Mouse (Mus musculus) naive thymus-derived CD4-positive, alpha-beta T cell, adult 2 months (primary cell): Measurements from ENCODE around the gene Btbd16.

Experiments used
- DNase-seq: peaks from one replicate; pipeline ENCODE4 v3.0.0-alpha.2; 2011; ENCODE audit warnings: low read depth

Btbd16 gene

GRCm38 (mm10) chr7:130773914-130774630 lies at the start of gene Btbd16:
TSS of gene Btbd16 (plus strand) at chr7:130774069.
- peak; percentile 52 for DNase-seq

- peak; percentile 6 for DNase-seq
Measured at GRCm38 (mm10) chr7:130726185-130726584, 47.7 kb upstream of the Btbd16 start.

DNA sequence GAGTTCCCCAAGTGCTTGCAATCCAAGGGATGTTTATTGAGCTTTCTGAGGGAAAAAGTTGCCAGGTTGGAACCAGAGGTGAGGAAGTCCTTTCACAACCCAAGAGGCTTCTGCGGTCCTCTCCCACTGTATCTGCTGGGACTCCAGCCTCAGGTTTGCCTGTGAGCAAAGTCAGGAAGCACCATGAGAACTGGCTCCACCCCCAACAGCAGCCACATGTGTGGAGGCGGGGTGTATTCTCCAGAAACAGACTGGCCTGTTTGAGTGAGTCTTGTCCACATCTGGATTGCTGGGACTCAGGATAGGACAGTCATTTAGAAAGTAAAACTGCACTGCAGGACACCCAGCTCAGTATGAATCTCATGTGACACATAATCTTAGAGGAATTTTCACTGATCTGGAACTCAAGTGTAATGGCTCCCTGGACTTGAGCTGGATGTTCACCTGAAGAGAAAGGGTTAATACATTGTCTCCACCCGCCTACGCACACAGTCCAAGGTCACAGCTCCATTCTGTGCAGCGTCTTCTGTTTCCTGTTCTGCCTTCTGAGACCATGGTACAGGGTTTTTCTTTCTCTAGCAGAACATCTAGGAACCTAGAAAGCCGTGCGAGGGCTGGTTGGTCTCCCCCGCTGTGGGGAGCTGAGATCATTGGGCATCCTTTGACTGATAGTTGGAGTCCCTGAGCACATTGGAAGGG lies 47.0 kb upstream of the Btbd16 start:
- DNase-seq, result peak; percentile 45

- DNase-seq, result no peak
Measured at GRCm38 (mm10) chr7:130727560-130727959, 46.3 kb upstream of the Btbd16 start.

DNA sequence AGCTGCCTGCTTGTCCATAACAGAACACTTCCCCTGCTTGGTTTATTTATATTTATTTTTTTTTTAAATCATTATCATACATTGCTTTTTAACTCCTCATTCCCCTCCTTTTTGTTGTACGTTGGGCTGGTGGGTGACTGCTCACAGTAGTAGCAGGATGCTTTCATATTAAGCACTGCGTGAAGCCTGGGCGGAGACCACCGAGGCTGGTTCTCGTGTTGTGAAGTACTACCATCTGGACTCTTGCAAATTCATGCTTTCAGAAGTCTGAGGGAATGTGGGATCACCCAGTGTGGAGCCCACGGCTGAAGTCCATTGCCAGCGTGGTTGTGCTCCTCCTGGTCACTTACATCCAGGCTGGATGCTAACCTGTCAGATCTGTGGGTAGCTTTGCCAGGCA lies 42.1 kb upstream of the Btbd16 start:
- no peak for DNase-seq

DNA sequence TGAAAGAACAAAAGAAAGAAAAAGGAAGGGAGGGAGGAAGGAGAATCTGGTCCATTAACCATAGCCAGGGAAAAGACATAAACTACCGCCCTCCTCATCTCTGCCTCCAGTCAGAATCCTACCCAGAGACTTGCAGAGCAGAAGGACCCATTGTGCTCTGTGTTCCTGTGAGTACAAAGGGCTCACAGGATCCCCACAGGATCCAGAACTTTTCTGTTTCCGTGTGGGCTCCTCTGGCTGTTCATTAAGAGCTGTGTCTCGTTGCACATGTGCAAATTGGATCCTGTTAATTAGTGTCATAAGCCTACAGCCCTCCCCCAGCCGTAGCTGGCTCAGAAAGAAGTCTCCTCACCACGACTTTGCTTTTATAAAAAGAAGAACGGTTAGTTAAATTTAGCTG lies 41.0 kb upstream of the Btbd16 start:
- no peak for DNase-seq

GRCm38 (mm10) chr7:130733423-130733822 lies 40.4 kb upstream of the Btbd16 start:
- DNase-seq, result no peak

GRCm38 (mm10) chr7:130734195-130734787 lies 39.6 kb upstream of the Btbd16 start:
- peak; percentile 22 for DNase-seq

DNA sequence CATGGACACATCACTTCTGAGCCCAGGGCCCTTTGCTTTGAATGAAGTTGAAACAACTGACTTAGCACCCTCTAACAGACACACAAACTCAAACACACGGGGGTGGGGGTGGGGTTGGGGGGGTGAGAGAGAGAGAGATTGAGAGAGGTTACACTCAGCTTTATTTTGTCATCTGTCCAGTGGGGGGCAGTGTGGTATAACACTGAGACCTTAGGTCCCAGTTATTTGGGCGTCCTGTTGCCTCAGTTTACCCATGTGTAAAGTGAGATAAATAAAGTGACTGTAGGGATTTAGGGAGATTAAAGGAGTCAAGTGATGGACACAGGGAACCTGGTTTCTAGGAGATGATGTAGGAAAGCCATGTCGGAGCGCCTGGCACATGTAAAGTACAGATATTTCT lies 32.8 kb upstream of the Btbd16 start:
- DNase-seq, result no peak

DNA sequence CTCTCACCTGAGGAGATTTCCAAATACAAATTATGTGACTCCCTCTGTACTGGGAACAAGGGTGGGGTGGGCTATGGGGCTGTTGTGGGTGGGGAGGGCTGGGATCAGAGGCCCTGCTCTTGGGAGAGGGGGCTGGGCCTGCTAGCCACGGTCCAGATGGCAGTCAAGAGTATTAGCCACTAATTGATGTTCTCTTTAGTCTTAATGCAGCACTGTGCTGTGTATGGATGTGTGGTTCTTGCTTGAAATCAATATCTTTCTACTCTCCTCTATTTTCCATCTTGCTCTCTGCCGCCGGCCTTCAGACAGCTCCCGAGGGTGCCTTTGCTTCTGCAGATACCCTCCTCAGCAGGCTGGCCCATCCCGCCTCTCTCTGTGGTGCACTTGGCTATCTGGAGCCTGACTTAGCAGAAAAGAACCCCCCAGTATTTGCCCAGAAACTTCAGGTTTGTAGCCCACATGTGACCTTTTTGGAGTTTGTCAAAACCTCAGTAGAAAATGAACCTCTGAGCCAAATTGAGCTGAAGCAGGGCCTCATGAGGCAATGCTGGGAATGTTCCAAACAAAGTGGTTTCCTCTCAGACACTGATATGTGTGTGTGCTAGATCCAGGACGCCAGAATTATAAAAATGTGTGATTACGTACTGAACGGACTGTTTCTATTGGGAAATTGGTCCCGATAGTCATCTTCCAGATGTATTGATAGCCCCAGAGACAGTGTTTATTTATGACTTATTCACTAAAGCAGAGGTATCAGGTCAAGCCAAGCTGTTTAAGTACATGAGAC lies 30.4 kb upstream of the Btbd16 start:
- no peak for DNase-seq

DNA sequence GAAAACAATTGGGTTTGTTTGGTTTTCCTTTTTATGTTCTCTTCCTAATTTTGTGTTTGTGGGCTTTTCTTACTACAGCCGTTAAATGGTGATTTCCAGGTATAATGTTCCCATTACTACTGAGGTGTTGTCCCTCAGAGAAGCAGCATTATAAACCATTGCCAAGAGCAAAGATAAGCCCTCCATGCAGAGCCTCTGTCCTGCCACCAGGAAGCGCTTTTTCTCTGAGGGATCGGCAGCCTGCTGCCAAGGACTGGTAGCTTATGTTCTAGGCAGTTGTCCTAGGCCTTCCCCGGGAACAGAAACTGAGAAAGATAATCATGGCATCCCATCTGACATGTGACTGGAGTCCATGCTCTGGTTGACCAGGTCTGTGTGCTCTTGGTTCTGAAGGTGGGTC lies 24.7 kb upstream of the Btbd16 start:
- DNase-seq, result no peak

DNA sequence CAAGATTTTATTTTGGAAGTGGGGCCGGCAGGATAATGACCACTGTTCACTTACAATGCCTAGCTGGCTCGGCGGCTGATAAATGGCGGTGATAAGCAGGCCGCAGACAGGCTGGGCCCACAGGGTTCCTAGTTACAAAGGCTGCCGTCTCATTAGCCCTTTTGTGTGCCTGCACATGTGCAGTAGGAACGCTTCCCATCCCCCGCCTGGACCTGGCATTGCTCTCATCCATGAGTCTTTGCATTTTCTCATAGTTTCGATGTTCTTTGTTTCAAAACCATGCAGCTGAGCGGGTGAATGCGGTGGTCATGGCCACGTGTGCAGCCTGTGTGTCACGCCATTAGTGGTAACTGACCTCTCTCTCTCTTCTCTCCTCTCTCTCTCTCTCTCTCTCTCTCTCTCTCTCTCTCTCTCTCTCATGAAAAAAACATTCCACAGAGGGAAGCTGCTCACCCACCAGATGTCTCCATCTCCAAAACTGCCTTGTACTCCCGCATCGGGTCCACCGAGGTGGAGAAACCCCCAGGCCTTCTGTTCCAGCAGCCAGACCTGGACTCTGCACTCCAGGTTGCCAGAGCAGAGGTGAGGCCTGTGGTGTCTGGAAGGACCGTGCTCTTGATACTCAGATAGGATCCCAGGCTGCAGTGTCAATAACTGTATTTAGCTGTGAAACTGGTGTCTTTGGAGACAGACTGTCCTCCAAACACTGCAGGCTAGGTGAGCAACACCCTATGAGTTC lies 22.9 kb upstream of the Btbd16 start:
- DNase-seq, result no peak

DNA sequence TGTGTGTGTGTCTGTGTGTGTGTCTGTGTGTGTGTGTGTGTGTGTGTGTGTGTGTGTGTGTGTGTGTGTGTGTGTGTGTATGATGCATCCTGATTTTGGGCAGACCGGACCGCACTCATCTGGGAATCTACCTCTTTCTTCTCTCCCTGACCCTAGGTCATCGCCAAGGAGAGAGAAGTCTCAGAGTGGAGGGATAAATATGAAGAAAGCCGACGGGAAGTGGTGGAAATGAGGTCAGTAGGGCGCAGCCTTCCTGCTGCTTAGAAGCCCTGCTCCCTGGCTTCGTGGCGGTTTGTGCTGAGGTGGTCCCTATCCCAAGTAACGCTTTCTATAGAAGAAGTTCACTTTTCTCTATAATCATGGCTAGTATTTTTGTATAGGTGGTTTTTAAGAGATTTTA lies 22.2 kb upstream of the Btbd16 start:
- no peak for DNase-seq

GRCm38 (mm10) chr7:130754790-130755189 lies 19.1 kb upstream of the Btbd16 start:
- no peak for DNase-seq

DNA sequence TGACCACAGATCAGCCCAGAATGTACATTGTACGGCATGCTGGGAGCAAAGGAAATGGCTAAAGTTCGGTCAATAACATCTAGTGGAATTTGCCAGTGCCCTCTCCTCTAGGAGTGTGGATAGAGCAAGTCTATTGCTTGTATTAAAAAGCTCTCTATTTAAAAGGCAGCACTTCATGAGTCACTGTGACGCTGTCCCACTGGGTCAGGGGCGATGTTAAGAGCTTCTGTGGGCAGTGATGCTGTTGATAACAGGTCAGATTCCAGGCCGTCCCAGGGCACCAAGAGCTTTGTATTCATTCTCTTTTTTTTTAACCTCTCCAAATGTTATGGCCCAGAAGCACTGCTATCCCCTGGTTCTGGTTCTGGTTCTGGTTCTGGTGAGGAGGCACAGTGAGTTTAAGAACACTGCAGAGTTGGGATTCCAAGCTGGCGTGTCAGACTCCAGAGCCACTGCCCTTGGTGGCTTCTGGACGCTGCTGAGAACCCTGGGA lies 17.5 kb upstream of the Btbd16 start:
- no peak for DNase-seq

DNA sequence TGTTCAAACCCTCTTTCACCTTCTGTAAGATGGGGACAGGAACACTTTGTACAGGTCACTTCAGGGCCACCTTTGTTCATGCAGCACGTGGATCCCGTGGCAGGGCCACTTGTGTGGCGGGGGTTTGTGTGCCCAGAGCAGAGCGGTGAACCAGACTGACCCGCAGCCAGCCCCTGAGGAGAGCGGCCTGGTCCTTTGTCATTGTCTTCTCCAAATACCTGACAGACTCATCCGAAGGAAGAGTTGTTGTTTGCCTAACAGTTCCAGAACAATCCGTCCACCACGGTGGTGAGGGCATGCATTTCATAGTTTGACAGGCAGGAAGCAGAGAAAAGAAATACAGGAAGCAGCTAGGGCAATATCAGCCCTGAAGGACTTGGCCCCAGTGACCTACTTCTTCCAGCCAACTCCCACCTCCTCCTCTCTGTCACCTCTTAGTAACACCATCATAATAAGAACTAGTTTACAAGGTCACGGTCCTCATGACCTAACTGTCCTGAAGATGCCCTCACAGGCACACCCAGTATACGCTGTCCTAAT lies 16.5 kb upstream of the Btbd16 start:
- DNase-seq, result no peak

DNA sequence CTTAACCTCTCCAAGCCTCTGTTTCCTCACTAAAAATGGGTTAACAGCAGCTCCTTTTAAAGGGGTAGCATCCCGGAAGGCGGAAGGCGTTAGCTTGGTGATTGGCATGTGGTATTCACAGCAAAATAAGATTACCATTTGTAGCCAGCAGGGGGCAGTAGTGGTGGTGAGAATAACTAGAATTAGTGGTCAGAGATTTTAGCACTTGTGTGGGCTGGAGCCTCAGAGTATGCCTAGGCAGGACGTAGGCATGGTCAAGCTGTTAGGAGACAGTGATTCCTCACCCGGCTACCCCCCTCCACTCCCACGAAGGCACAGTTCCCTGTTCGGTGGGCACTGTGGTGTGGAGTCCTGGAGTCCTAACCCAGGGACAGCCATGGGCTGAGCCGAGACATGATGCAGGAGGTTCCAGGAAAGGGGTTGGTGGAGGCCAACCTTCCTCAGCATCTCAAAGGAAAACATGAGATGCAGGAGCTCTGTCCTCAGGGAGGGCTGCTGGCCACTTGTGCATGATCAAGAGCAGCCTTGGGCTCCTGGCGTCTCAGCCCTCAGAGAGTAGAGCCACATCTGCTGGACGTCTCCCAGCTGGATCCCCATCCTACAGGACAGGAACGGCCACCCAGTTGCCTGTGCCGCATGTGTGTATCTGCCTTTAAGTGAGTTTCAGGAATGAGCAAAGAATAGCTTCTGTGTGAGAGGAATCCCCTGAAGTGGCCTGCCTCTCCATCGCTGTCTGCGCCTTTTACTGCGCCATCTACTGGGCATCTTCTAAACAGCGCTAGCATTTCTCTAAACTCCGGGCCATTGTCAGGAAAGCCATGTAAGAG lies 11.6 kb upstream of the Btbd16 start:
- peak; percentile 80 for DNase-seq

DNA sequence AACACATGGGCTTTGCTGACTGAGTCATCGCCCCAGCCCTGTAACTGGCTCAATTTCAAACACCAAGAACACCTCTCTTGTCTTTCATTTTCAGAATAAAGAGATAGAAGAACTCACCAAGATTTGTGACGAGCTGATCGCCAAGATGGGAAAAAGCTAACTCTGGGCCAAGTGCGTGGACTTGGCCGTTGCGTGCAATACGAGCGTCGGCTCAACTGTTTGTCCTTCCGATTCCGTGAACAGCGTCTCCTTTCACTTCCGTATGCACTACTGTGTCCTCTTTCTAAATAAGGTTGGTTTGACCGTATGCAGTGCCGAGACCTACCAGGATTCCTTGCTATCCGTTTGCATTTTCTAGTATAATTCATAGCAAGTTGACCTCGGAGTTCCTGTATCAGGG lies 9.7 kb upstream of the Btbd16 start:
- no peak for DNase-seq

GRCm38 (mm10) chr7:130766411-130767170 lies 7.3 kb upstream of the Btbd16 start:
- no peak for DNase-seq

DNA sequence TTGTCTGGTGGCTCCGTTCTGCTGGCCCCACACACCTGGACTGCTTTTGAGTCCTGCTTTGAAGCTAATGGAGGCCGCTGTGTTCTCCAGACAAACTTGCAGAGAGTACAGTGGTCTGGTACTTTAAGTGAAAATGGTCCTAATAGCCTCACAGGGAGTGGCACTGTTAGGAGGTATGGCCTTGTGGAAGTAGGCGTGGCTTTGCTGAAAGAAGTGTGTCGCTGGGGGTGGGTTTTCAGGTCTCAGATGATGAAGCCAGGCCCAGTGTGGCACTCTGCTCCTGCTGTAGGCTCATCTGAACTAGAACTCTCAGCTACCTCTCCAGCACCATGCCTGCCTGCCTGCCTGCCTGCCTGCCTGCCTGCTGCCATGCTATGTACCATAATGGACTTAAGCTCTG lies 5.7 kb upstream of the Btbd16 start:
- DNase-seq, result no peak
